Mouse (Mus musculus): ENCODE measurements around the gene Lrch4.

Gene Lrch4

DNA sequence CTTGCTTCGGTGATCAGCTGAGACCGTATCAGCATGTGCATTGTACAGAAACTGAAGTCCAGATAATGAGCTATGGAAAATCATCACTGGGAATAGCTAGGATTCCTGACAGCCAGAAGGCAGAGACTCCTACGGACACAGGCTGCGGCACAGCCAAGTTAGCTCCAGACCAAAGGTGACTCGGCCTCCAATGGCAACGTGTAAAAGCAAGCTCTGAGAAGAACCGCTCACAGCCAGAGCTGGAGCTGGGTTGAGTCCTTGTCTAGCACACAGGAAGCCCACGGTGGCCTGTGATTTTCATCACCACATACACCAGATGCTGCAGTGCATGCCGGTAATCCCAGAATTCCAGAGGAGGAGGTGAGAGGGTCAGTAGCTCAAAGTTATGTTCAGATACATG lies 61.6 kb downstream of the Lrch4 start:
- DNase-seq (ENCODE audit: low spot score), result no peak
